Comparison of ENCODE assay signal across 9 mouse cellular contexts in the genomic region with DNA sequence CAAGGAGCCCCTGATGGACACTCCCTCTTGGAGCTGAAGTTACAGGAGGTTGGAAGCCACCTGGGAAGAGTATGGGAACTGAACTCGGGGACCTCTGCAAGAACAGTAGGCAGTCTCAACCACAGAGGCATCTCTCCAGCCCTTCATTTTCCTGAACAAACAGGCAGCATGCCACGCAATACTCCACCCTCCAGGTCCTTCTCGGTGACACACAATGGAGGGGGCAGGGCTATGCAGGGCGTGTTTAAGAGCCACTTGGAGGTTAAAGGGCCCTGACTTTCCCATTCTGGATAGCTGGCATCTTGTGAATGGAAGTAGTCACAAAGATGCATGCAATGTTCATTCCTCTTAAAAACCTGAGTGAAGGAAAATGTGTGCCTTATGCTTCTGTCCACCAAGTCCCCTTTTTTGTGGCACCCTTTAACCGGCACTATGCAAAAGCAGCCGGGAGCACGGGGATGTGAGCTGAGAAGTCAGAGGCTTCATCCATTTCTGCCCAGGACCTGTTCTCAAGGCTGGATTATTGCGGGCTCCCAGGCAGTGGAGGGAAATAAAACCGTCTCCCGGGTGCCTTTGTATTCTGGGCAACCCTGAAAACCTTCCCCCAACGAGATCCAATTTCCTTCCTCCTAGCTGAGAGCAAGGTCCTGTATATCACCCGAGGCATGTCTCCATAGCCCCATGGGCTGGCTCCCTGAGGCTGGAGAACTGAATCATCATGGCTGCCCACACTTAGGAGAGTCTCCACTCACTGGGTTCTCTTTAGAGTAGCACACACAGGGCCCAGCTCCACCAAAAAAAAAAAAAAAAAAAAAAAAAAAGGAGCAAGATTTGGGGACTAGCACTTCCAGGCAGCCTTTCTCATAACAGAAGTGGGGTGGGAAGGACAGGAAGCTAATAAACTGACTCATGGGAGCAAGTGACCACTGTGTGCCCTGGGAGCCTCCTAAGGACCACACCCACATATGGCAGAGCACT. TPM values are rescaled to one million over a fixed set of nuclear protein-coding genes. Genes with fewer than 3 reads are reported as not detected.
DNase-seq lines count a peak whose midpoint lies in the region; ATAC-seq and TF ChIP-seq lines count a peak whose summit lies in the region.
"Had no signal": no experiment of that assay in that cellular context is flagged by ENCODE, and none has a peak within 500 bp of the region (broad histone marks: within the 10 kb centered on the region; RNA-seq: fewer than 3 reads in every experiment).

No protein-coding gene starts in this region.

- H3K4me2 ChIP-seq in limb, embryonic 14.5 days (replicated peaks; ENCODE audit: low read depth, low read length, severe bottlenecking), result no peak overlapping the region; the same call in 1 of the 2 replicates
- no peak overlapping the region for H3K4me2 ChIP-seq in stomach, embryonic 15.5 days

- H3K36me3 ChIP-seq in limb, embryonic 14.5 days (ENCODE audit: control insufficient read depth, insufficient read depth, low read length), result no peaks in the 10 kb centered on the region
- H3K36me3 ChIP-seq in stomach, embryonic 15.5 days, result no peaks in the 10 kb centered on the region

- no peak for ATAC-seq in cerebellum, adult (ENCODE audit: insufficient number of reproducible peaks, low FRiP score, low TSS enrichment)
- ATAC-seq in limb, embryonic 14.5 days (ENCODE audit: low FRiP score, low read depth), result no peak
- no peak for ATAC-seq in stomach, embryonic 15.5 days (ENCODE audit: insufficient read depth, low FRiP score, low read depth)

- no peak overlapping the region for H3K9ac ChIP-seq in limb, embryonic 14.5 days (ENCODE audit: low read depth, low read length, severe bottlenecking)
- H3K9ac ChIP-seq in stomach, embryonic 15.5 days, result no peak overlapping the region

- TF ChIP-seq CTCF in embryonic fibroblast, embryonic 13.5 days (IDR thresholded peaks at IDR 0.05; ENCODE audit: borderline replicate concordance, insufficient read depth, low read length), result no peak

- no peaks in the 10 kb centered on the region for H3K27me3 ChIP-seq in limb, embryonic 14.5 days (ENCODE audit: control insufficient read depth, insufficient read depth, low read length)
- no peaks in the 10 kb centered on the region for H3K27me3 ChIP-seq in stomach, embryonic 15.5 days (replicated peaks)

- H3K9me3 ChIP-seq in limb, embryonic 14.5 days (ENCODE audit: control insufficient read depth, low read length), result no peaks in the 10 kb centered on the region
- H3K9me3 ChIP-seq in stomach, embryonic 15.5 days, result no peaks in the 10 kb centered on the region
- H3K9me3 ChIP-seq: G1E had no signal

- peak overlapping the region; percentile 42; the same call in 1 of the 2 replicates for H3K27ac ChIP-seq in embryonic fibroblast, embryonic 13.5 days (ENCODE audit: insufficient read depth, low read length)
- H3K27ac ChIP-seq in limb, embryonic 14.5 days (replicated peaks; ENCODE audit: low read depth, low read length), result peak overlapping the region; percentile 10
- peak overlapping the region; percentile 68; the same call in 1 of the 2 replicates for H3K27ac ChIP-seq in stomach, embryonic 15.5 days

- peak; percentile 60 for DNase-seq in cerebellum, adult 9-10 months
- peak; percentile 57 for DNase-seq in 3T3-L1 (ENCODE audit: low read depth, low spot score)
- no peak for DNase-seq in limb, embryonic 14.5 days (ENCODE audit: low spot score)
- no peak for DNase-seq in T-cell, adult 2 months (ENCODE audit: low spot score)
- DNase-seq in gastrocnemius, postnatal 14 days, result no peak

- TF ChIP-seq POLR2A in embryonic fibroblast, embryonic 13.5 days (IDR thresholded peaks at IDR 0.05; ENCODE audit: low read depth, low read length), result no peak
- no peak for TF ChIP-seq POLR2A in limb, embryonic 14.5 days (IDR thresholded peaks at IDR 0.05; ENCODE audit: borderline replicate concordance, extremely low read depth, insufficient read depth, insufficient read length)

- no peak overlapping the region for H3K4me3 ChIP-seq in embryonic fibroblast, embryonic 13.5 days (ENCODE audit: insufficient read depth, low read length)
- no peak overlapping the region for H3K4me3 ChIP-seq in limb, embryonic 14.5 days (replicated peaks; ENCODE audit: low read length)
- H3K4me3 ChIP-seq in stomach, embryonic 15.5 days (replicated peaks), result no peak overlapping the region

- H3K4me1 ChIP-seq in embryonic fibroblast, embryonic 13.5 days (ENCODE audit: control insufficient read depth, insufficient read depth, low read length), result peaks cover 3% of the 10 kb centered on the region; the same call in 1 of the 2 replicates
- peaks cover 33% of the 10 kb centered on the region for H3K4me1 ChIP-seq in limb, embryonic 14.5 days (ENCODE audit: control insufficient read depth, insufficient read depth, low read length)
- peaks cover 40% of the 10 kb centered on the region for H3K4me1 ChIP-seq in stomach, embryonic 15.5 days

- 25% methylated on average over 12 of the region's 12 CpGs for WGBS in limb, embryonic 14.5 days
- WGBS in stomach, embryonic 15.5 days, result 39% methylated on average over 12 of the region's 12 CpGs

- intact Hi-C loops in gastrocnemius, postnatal 14 days (cut with DNase I; ENCODE audit: low total_unique reads), result loop anchor here (5.0 kb wide), 1 partner anchor 60 kb away; no protein-coding TSS in a partner anchor

RNA-seq across cellular contexts. Expression of gene Hk1, which starts 42.8 kb away (rescaled TPM):
- polyA plus RNA-seq in embryonic fibroblast, embryonic 13.5 days (2011; ENCODE audit: insufficient read length, low read depth, missing spikeins), result 45.3 and 56.5 TPM in 2 replicates
- polyA plus RNA-seq in limb, embryonic 14.5 days (2012; rRNA removed), result 30.7 and 32.1 TPM in 2 replicates
- 29.2 and 29.3 TPM in 2 replicates for polyA plus RNA-seq in limb, embryonic 14.5 days (2014; fragmentation: Nextera tagmentation; extraction: Ambion mirVana)
- polyA plus RNA-seq in stomach, embryonic 15.5 days (2015; fragmentation: Nextera tagmentation; extraction: Ambion mirVana), result 43.2 and 45.8 TPM in 2 replicates
- total RNA-seq in gastrocnemius, postnatal 14 days (2021), result 10 to 100 TPM; 12.6 to 16.3 TPM

Comparison
In these comparisons a context has a peak if more than half of its experiments do, and no peak if none do; other contexts are left out.
1. DNase-seq: peak in cerebellum, adult 9-10 months (single experiment) and 3T3-L1 (single experiment); none in limb, embryonic 14.5 days (single experiment), T-cell, adult 2 months (single experiment) and gastrocnemius, postnatal 14 days (single experiment).
2. H3K27ac ChIP-seq: peak in every context shown above with its lines; median percentile 68 in stomach, embryonic 15.5 days; 42 in embryonic fibroblast, embryonic 13.5 days; 10 in limb, embryonic 14.5 days.